Mouse (Mus musculus): ENCODE results near the gene Cobl. TPM values are rescaled to one million over a fixed set of nuclear protein-coding genes. Genes with fewer than 3 reads are reported as not detected.
A peak's percentile ranks its signal among the peaks of the same experiment; 100 is the strongest.

Gene Cobl
- polyA plus RNA-seq, 1 experiment from 2014 or later: 15.6 TPM

DNA sequence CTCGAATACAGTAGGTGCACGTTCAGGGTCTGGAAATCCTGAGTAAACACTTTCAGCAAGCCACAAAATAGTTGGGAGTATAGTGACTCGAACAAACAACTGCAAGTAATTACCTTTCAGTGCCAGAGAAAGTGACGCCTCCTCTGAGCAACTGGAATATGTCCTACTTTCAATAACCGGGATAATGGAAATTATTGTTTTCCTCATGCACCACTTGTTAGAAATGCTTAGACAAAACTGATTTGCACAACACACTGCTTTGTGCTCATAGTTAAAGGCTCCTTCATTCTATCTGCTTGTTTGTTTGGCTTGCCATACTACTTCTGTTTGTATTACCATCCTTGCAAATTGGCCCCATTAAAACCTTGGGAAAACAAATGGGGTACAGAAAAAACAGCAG is 21.6 kb downstream of the Cobl start:
- Histone ChIP-seq H3K4me3 (replicated peaks) (no peak overlapping the region), H3K4me2 (no peak overlapping the region), H3K36me3 (no peaks in the 10 kb centered on the region), H3K27me3 (replicated peaks) (no peaks in the 10 kb centered on the region), H3K27ac (replicated peaks) (no peak overlapping the region), H3K9me3 (replicated peaks) (no peaks in the 10 kb centered on the region), H3K9ac (replicated peaks) (no peak overlapping the region), H3K4me1 (no peaks in the 10 kb centered on the region)
- ATAC-seq (ENCODE audit: low FRiP score): no peak
- 75% methylated on average over 5 of the region's 5 CpGs for WGBS

DNA sequence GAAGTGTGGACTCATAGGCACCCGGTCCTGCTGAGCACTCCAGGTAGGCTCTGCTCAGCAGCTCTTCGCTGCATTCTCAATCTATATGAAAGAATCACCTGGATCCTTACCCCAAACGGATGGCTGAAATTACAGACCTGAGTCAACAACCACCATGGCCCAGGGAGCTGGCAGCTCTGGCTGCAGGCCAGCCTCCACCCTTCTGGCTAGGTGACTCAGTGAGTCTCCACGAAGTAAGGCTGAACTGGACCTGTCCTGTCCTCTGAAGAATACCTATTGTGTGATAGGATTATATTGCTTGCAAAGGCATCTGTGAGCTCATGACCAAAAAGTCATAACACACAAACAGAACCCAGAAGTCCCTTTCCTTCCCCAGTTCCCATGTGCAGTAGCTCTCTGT is 22.5 kb downstream of the Cobl start:
- Histone ChIP-seq H3K27me3 (replicated peaks) (no peaks in the 10 kb centered on the region), H3K4me1 (no peaks in the 10 kb centered on the region), H3K27ac (replicated peaks) (no peak overlapping the region), H3K9ac (replicated peaks) (no peak overlapping the region), H3K36me3 (no peaks in the 10 kb centered on the region), H3K9me3 (replicated peaks) (no peaks in the 10 kb centered on the region), H3K4me3 (replicated peaks) (no peak overlapping the region), H3K4me2 (no peak overlapping the region)
- WGBS: 89% methylated on average over 4 of the region's 4 CpGs
- no peak for ATAC-seq (ENCODE audit: low FRiP score)

DNA sequence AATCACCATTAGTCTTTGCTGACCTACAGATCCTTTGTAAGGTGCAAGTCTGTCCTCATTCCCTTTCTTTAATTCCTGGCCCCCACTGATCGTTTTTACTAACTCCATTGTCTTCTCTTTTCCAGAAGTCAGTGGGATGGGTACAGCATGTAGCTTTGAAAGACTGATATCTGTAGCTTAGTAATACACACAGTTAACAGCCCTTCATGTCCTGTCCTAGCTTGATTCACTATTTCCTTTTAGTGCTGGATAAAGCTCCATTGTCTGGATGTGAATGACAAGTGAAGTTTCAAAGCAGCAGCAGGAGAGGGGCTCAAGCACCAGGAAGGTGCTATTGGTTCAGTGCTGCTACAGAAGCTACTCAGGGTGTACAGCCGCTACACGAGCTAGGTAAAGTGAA is 28.9 kb downstream of the Cobl start:
- Histone ChIP-seq H3K36me3 (no peaks in the 10 kb centered on the region), H3K4me2 (no peak overlapping the region), H3K9me3 (replicated peaks) (no peaks in the 10 kb centered on the region), H3K9ac (replicated peaks) (no peak overlapping the region), H3K4me3 (replicated peaks) (no peak overlapping the region), H3K4me1 (peaks cover 2% of the 10 kb centered on the region; the same call in 1 of the 2 replicates), H3K27me3 (replicated peaks) (no peaks in the 10 kb centered on the region), H3K27ac (replicated peaks) (no peak overlapping the region)
- ATAC-seq (ENCODE audit: low FRiP score): no peak
- WGBS: 16% methylated on average over 3 of the region's 3 CpGs

- no peak for ATAC-seq (ENCODE audit: low FRiP score)
- H3K36me3 ChIP-seq: no peaks in the 10 kb centered on the region
- H3K4me3 ChIP-seq (replicated peaks): no peak overlapping the region
- H3K27ac ChIP-seq (replicated peaks): no peak overlapping the region
- H3K9ac ChIP-seq (replicated peaks): no peak overlapping the region
- WGBS: 40% methylated on average over 4 of the region's 4 CpGs
- H3K9me3 ChIP-seq (replicated peaks): no peaks in the 10 kb centered on the region
- no peak overlapping the region for H3K4me2 ChIP-seq
- no peaks in the 10 kb centered on the region for H3K27me3 ChIP-seq (replicated peaks)
- H3K4me1 ChIP-seq: peaks cover 6% of the 10 kb centered on the region; the same call in 1 of the 2 replicates
Observed at GRCm38 (mm10) chr11:12435018-12435417, 29.7 kb downstream of the Cobl start.

DNA sequence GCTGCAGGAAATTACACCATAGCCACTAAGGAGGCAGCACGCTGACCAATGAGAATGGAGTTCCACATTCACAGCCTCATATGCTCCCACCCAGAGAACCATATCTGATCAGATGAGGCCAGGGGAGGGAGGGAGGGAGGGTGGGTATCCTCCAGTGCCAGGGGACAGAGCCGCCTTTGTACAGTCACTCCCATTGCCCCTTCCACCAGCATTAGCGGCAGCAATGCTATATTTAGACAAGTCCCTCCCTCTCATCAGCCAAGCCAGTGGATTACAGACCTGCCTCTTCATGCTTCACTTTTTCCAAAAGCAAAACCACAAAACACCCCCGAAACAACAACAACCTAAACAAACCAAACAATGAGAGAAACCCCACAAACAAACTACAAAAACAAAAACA is 30.2 kb downstream of the Cobl start:
- no peak for ATAC-seq (ENCODE audit: low FRiP score)
- 64% methylated on average over 4 of the region's 4 CpGs for WGBS

DNA sequence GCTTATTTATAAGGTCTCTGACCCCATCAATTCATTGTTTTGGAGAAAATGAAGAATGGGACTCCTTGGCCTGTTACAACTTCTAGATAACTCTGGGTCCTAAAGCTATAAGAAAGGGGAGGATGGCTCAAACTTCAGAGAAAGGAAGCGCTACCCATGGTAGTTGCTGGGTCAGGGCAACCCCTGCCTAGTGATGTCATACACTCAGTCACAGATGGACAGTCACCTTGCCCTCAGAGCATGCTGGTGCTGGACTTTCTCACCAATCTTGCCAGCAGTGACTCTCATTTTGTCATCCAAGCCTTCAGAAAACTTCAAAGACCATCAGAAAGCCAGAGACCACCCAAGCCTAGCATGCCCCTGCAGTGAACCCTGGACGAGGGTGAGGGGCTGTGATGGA is 32.8 kb downstream of the Cobl start:
- no peak overlapping the region for H3K27ac ChIP-seq (replicated peaks)
- no peaks in the 10 kb centered on the region for H3K27me3 ChIP-seq (replicated peaks)
- H3K4me3 ChIP-seq (replicated peaks): no peak overlapping the region
- peaks cover 7% of the 10 kb centered on the region; the same call in 1 of the 2 replicates for H3K4me1 ChIP-seq
- H3K9ac ChIP-seq (replicated peaks): no peak overlapping the region
- no peak overlapping the region for H3K4me2 ChIP-seq
- ATAC-seq (ENCODE audit: low FRiP score): no peak
- 85% methylated on average over 2 of the region's 2 CpGs for WGBS
- H3K36me3 ChIP-seq: no peaks in the 10 kb centered on the region
- H3K9me3 ChIP-seq (replicated peaks): no peaks in the 10 kb centered on the region

More for the DNA sequence above, 30.2 kb downstream of the Cobl start:
- H3K27ac ChIP-seq (replicated peaks): no peak overlapping the region
- no peaks in the 10 kb centered on the region for H3K9me3 ChIP-seq (replicated peaks)
- no peaks in the 10 kb centered on the region for H3K27me3 ChIP-seq (replicated peaks)
- no peak overlapping the region for H3K4me3 ChIP-seq (replicated peaks)
- H3K4me1 ChIP-seq: peaks cover 7% of the 10 kb centered on the region; the same call in 1 of the 2 replicates
- H3K9ac ChIP-seq (replicated peaks): no peak overlapping the region
- H3K4me2 ChIP-seq: no peak overlapping the region
- no peaks in the 10 kb centered on the region for H3K36me3 ChIP-seq

DNA sequence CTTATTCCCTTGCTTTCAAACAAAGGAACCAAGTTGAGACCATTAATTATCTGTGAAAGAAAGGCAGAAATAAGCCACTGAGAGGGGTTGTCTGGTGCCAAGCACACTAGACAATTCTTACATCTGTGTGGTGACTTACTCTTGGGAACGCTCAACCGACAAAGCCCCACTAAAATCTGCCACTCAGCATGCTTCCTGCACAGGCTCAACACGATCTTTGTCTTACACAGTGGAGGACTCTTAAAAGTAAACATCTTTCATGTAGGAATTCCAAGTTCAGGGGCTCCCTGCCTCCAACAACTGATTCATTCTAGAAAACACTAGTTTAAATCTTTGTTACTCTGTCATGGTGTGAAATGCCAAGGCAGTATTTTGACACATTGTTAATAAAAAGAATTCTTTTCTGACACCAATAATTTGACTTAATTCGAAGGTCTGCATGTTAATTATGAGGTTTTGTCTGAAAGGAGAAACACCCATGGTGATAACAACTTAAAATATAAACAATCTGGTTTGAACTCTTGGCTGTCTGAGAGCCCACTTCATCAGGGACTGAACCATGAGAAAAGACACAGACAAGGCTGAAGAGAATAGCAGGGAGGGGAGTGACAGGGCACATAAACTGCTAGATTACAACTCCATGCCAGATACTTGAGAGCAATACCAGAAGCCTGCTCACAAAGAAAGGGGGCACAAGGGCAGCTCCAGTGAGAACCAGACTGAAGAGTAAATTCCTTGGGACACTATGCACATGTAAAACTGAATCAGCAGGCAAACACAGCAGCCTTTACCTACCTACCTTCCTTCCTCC is 34.3 kb downstream of the Cobl start:
- peak overlapping the region; percentile 54; the same call in 1 of the 2 replicates for H3K27ac ChIP-seq (replicated peaks)
- 9% methylated on average over 4 of the region's 4 CpGs for WGBS
- H3K36me3 ChIP-seq: no peaks in the 10 kb centered on the region
- H3K4me2 ChIP-seq: no peak overlapping the region
- H3K27me3 ChIP-seq (replicated peaks): no peaks in the 10 kb centered on the region
- H3K4me3 ChIP-seq (replicated peaks): no peak overlapping the region
- peak; percentile 53 for ATAC-seq (ENCODE audit: low FRiP score)
- H3K9me3 ChIP-seq (replicated peaks): no peaks in the 10 kb centered on the region
- no peak overlapping the region for H3K9ac ChIP-seq (replicated peaks)
- 0 out of 2 replicates have a peak, but pooled peaks cover 5% of the 10 kb centered on the region for H3K4me1 ChIP-seq

DNA sequence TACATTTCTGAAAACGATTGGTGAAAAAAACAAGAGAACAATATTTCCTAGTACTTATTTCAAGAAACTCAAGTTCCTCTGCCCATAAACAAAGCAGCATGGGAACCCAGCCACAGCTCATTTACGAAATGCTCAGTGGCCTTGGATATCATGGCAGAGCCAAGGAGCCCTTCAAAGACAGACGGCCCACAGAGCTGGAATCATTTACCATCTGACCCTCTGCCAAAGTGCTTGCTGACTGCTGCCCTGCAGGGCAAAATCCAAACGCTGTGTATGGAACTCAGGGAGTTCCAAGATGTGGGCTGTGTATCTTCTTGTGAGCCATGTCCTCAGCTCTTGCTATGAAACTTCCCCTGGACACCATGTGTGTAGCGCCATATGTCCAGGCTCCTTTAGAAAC is 38.0 kb downstream of the Cobl start:
- no peaks in the 10 kb centered on the region for H3K36me3 ChIP-seq
- no peak overlapping the region for H3K27ac ChIP-seq (replicated peaks)
- no peak overlapping the region for H3K4me3 ChIP-seq (replicated peaks)
- no peak for ATAC-seq (ENCODE audit: low FRiP score)
- no peaks in the 10 kb centered on the region for H3K27me3 ChIP-seq (replicated peaks)
- H3K4me2 ChIP-seq: no peak overlapping the region
- no peak overlapping the region for H3K9ac ChIP-seq (replicated peaks)
- H3K4me1 ChIP-seq: peaks cover 17% of the 10 kb centered on the region; the same call in 1 of the 2 replicates
- 76% methylated on average over 5 of the region's 5 CpGs for WGBS
- no peaks in the 10 kb centered on the region for H3K9me3 ChIP-seq (replicated peaks)

DNA sequence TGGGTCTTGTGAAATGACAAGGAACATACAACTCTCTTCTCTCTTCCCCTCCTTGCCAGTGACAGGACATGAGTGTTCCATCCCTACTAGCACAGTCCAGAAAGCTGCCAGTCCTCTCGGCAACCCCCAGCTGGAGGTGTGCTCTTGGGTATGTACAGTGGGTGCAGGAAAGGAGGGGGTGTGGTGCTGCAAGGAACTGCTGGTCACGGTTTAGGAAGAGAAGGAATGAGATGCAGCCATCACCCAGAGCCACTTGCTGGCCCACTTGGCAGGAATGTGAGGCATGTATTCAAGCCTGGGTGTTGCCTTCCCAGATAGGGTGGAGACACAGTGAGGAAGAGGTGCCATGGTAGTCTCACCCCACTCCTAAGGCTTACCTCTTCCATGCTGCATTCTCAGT is 40.6 kb downstream of the Cobl start:
- Histone ChIP-seq H3K27me3 (replicated peaks) (no peaks in the 10 kb centered on the region), H3K9ac (replicated peaks) (no peak overlapping the region), H3K4me2 (no peak overlapping the region), H3K36me3 (no peaks in the 10 kb centered on the region), H3K9me3 (replicated peaks) (no peaks in the 10 kb centered on the region), H3K27ac (replicated peaks) (no peak overlapping the region), H3K4me1 (peaks cover 12% of the 10 kb centered on the region; the same call in 1 of the 2 replicates), H3K4me3 (replicated peaks) (no peak overlapping the region)
- 82% methylated on average over 2 of the region's 2 CpGs for WGBS
- no peak for ATAC-seq (ENCODE audit: low FRiP score)

DNA sequence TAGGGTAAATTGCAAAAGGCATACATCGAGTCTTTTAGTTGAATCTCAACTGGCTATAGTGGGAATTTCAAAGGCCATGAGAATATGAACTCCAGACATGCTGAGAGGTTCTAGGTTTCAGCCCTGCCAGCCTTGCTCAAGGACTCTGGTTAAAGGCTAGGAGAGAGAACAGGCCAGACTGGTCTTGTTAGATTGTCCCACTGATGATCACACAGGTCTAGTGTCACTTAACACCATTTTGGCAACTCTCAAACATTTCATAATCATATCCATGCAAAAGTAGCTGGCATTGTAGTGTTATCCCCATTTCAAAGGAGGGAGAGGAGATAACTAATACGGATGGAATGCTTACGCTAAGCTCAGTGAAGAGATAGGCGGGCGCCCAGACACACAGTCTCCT is 43.6 kb downstream of the Cobl start:
- H3K4me1 ChIP-seq: peaks cover 14% of the 10 kb centered on the region
- WGBS: 89% methylated on average over 5 of the region's 5 CpGs

DNA sequence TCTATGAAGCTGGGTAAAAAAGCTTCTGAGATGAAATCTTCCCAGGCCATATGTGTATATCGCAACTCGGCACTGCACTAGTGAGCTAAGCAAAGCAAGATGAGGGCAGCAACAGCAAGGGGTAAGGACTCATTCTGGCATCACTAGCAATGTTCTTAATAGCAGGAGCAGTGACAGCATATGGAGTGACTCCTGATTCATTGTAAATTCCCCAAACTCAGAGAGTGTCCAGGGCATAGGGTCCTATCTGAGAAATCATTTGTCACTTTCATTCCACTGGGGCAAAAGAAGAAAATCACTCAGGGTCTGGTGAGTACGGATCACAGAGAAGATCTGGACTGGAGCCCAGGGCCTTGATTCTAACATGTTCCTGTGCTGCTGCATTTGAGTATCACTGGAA is 44.6 kb downstream of the Cobl start:
- 86% methylated on average over 3 of the region's 3 CpGs for WGBS
- Histone ChIP-seq H3K4me3 (replicated peaks) (no peak overlapping the region), H3K4me1 (peaks cover 18% of the 10 kb centered on the region), H3K36me3 (no peaks in the 10 kb centered on the region), H3K27me3 (replicated peaks) (no peaks in the 10 kb centered on the region), H3K9me3 (replicated peaks) (no peaks in the 10 kb centered on the region), H3K9ac (replicated peaks) (no peak overlapping the region), H3K27ac (replicated peaks) (no peak overlapping the region), H3K4me2 (no peak overlapping the region)
- ATAC-seq (ENCODE audit: low FRiP score): no peak

More for the DNA sequence above, 43.6 kb downstream of the Cobl start:
- H3K36me3 ChIP-seq: no peaks in the 10 kb centered on the region
- ATAC-seq (ENCODE audit: low FRiP score): no peak
- no peak overlapping the region for H3K4me2 ChIP-seq
- no peak overlapping the region for H3K27ac ChIP-seq (replicated peaks)
- H3K27me3 ChIP-seq (replicated peaks): no peaks in the 10 kb centered on the region
- H3K4me3 ChIP-seq (replicated peaks): no peak overlapping the region
- no peak overlapping the region for H3K9ac ChIP-seq (replicated peaks)
- no peaks in the 10 kb centered on the region for H3K9me3 ChIP-seq (replicated peaks)

DNA sequence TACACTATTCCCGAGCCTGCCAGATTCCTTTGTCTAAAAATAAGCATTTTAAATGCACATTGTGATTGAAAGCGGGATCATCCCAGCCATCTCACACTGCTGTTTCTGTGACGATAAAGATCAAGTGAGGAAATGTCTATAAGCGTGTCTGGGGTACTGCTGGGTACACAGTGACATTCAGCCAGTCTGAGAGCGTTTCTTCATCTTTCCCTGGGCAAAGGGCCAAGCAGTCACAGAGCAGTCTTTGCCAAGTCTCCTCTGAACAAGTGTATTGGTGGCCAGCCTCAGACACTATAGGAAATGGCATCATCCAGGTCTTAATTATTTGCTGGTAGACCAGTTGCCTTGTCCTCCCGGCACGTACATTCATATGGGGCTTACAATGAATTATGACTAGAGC is 47.9 kb downstream of the Cobl start:
- ATAC-seq (ENCODE audit: low FRiP score): no peak

More for the DNA sequence above, 47.9 kb downstream of the Cobl start:
- Histone ChIP-seq H3K9me3 (replicated peaks) (no peaks in the 10 kb centered on the region), H3K4me1 (peaks cover 8% of the 10 kb centered on the region), H3K27ac (replicated peaks) (no peak overlapping the region), H3K4me2 (no peak overlapping the region), H3K4me3 (replicated peaks) (no peak overlapping the region), H3K36me3 (no peaks in the 10 kb centered on the region), H3K9ac (replicated peaks) (no peak overlapping the region), H3K27me3 (replicated peaks) (no peaks in the 10 kb centered on the region)
- WGBS: 58% methylated on average over 7 of the region's 7 CpGs
